16 mouse cellular contexts compared by ENCODE assay signal in the genomic region with DNA sequence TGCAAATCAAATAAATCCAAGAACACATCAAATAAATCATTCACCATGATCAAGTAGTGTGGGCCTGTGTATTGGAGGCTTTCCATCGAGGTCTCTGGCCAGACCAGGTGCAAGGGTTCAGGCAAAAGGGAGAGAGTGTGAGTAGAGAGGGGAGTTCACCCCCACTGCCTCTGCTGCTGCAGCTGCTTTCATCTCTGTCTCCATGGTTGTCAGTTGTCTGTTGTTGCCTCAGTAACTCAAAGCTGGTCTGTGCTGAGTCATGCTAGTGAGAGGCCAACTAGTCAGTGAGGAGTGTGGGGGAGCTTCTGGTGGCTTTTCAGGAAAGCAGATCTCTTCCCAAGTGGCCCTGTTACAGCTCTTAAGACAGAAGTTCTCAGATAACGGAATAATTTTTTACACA.
A peak's percentile ranks its signal among the peaks of the same experiment; 100 is the strongest.
DNase-seq lines count a peak whose midpoint lies in the region; ATAC-seq lines count a peak whose summit lies in the region.
"Had no signal": no experiment of that assay in that cellular context is flagged by ENCODE, and none has a peak within 500 bp of the region (broad histone marks: within the 10 kb centered on the region; RNA-seq: fewer than 3 reads in every experiment).

No protein-coding gene starts in this region.

- no peak overlapping the region for H3K4me2 ChIP-seq in midbrain, embryonic 14.5 days (ENCODE audit: low read length)
- H3K4me2 ChIP-seq: heart, embryonic 15.5 days; hindbrain, embryonic 14.5 days; limb, embryonic 12.5 days had no signal

- 70% methylated on average over 2 of the region's 2 CpGs for WGBS in midbrain, embryonic 10.5 days
- WGBS in midbrain, embryonic 14.5 days = 59% methylated on average over 2 of the region's 2 CpGs

- H3K4me1 ChIP-seq in midbrain, embryonic 10.5 days = 0 out of 2 replicates have a peak, but pooled peaks cover 4% of the 10 kb centered on the region
- no peaks in the 10 kb centered on the region for H3K4me1 ChIP-seq in midbrain, embryonic 14.5 days (ENCODE audit: control insufficient read depth, insufficient read depth, low read length)
- H3K4me1 ChIP-seq: heart, embryonic 15.5 days; limb, embryonic 12.5 days had no signal

- no peak overlapping the region for H3K4me3 ChIP-seq in midbrain, embryonic 10.5 days
- H3K4me3 ChIP-seq in midbrain, embryonic 14.5 days (replicated peaks; ENCODE audit: low read depth, low read length) = no peak overlapping the region
- H3K4me3 ChIP-seq: erythroblast, embryonic 14.5 days; heart, embryonic 15.5 days; limb, embryonic 12.5 days had no signal

- DNase-seq in embryo, embryonic 10.5 days (ENCODE audit: low spot score) = peak; percentile 14
- no peak for DNase-seq in embryo, embryonic 11 days
- peak; percentile 17 for DNase-seq in midbrain, embryonic 10.5 days (ENCODE audit: low spot score)
- DNase-seq in midbrain, embryonic 14.5 days = no peak
- peak; percentile 9 to 26 for DNase-seq in frontal cortex, postnatal 36 days (ENCODE audit: low spot score in 2 of 2)
- peak; percentile 2 for DNase-seq in retina, embryonic 14.5 days (ENCODE audit: low spot score)
- no peak for DNase-seq in lung, postnatal 36 days
- DNase-seq in kidney, postnatal 10 days = no peak
- DNase-seq: adrenal gland, postnatal 10 days; forebrain, postnatal 0 days; kidney, adult 11 months; kidney, postnatal 4 days had no signal

- no peaks in the 10 kb centered on the region for H3K9me3 ChIP-seq in midbrain, embryonic 10.5 days (replicated peaks)
- no peaks in the 10 kb centered on the region for H3K9me3 ChIP-seq in midbrain, embryonic 14.5 days (ENCODE audit: control insufficient read depth, low read length)
- H3K9me3 ChIP-seq: heart, embryonic 15.5 days; limb, embryonic 12.5 days had no signal

- no peak overlapping the region for H3K27ac ChIP-seq in midbrain, embryonic 10.5 days (replicated peaks)
- no peak overlapping the region for H3K27ac ChIP-seq in midbrain, embryonic 14.5 days (replicated peaks; ENCODE audit: low read depth, low read length)
- H3K27ac ChIP-seq: heart, embryonic 15.5 days; hindbrain, embryonic 14.5 days; limb, embryonic 12.5 days had no signal

- H3K27me3 ChIP-seq in midbrain, embryonic 10.5 days (ENCODE audit: low read depth, poor library complexity, severe bottlenecking) = no peaks in the 10 kb centered on the region
- H3K27me3 ChIP-seq in midbrain, embryonic 14.5 days (ENCODE audit: control insufficient read depth, insufficient read depth, low read length) = no peaks in the 10 kb centered on the region
- H3K27me3 ChIP-seq: heart, embryonic 15.5 days; limb, embryonic 12.5 days had no signal

- H3K9ac ChIP-seq in midbrain, embryonic 14.5 days (replicated peaks; ENCODE audit: low read length) = no peak overlapping the region
- H3K9ac ChIP-seq: forebrain, postnatal 0 days; heart, embryonic 15.5 days; hindbrain, embryonic 14.5 days; limb, embryonic 12.5 days had no signal

- no peak for ATAC-seq in midbrain, embryonic 14.5 days (ENCODE audit: low FRiP score, low TSS enrichment)
- ATAC-seq: forebrain, postnatal 0 days had no signal

- no peaks in the 10 kb centered on the region for H3K36me3 ChIP-seq in midbrain, embryonic 10.5 days
- H3K36me3 ChIP-seq in midbrain, embryonic 14.5 days (ENCODE audit: control insufficient read depth, insufficient read depth, low read length) = no peaks in the 10 kb centered on the region
- H3K36me3 ChIP-seq: heart, embryonic 15.5 days; limb, embryonic 12.5 days had no signal

Comparison
In these comparisons a context has a peak if more than half of its experiments do, and no peak if none do; other contexts are left out.
1. DNase-seq: peak in embryo, embryonic 10.5 days (single experiment), midbrain, embryonic 10.5 days (single experiment), frontal cortex, postnatal 36 days (2 of 2) and retina, embryonic 14.5 days (single experiment); none in embryo, embryonic 11 days (single experiment), midbrain, embryonic 14.5 days (single experiment), lung, postnatal 36 days (single experiment) and kidney, postnatal 10 days (single experiment).